Mouse (Mus musculus) lung, postnatal 0 days (tissue): ENCODE measurements around the gene Srarp.

Experiments used
- CTCF ChIP-seq: IDR thresholded peaks from 2 replicates; pipeline ENCODE4 v1.5.1; 2016; ENCODE audit warnings: antibody characterized with exemption, mild to moderate bottlenecking
- EP300 ChIP-seq: IDR thresholded peaks from 2 replicates; pipeline ENCODE4 v1.6.1; 2016; ENCODE audit warnings: antibody characterized with exemption, mild to moderate bottlenecking, control low read depth

DNA sequence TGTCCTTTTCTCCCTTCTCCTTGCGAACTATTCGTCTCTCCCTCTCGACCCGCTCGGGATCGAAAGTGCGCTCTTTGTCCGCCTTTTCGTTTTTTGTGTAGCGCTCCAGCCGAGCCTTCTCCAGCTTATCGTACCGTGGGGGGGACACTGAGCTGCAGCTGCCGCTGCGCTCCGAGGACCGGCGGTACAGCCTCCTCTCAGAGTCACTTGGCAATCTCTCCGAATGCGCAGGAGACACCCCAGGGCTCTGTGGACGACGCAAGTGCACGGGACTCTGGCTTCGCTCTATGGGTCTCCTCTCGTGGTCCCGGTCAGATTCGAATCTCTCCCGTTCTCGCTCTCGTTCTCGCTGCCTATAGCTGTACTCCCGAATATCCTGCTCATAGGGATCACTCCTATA, 42.9 kb upstream of the Srarp start:
- TF ChIP-seq CTCF (no peak), EP300 (no peak)
